Mouse (Mus musculus) C2C12 (cell line): Measurements from ENCODE around the gene Itgb1.

ENCODE experiments used
- CTCF ChIP-seq: IDR thresholded peaks from one replicate; pipeline ENCODE4 v1.5.1; 2011; ENCODE audit not compliant: control insufficient read depth, insufficient read depth, insufficient read length
- USF1 ChIP-seq: IDR thresholded peaks from one replicate; pipeline ENCODE4 v1.6.1; 2011; ENCODE audit warnings: low read depth, mild to moderate bottlenecking, control low read depth, moderate library complexity

- TF ChIP-seq CTCF = no peak
- no peak for TF ChIP-seq USF1
Measured at GRCm38 (mm10) chr8:128650331-128650855, 35.1 kb upstream of the Itgb1 start.
